Mouse (Mus musculus): Measurements from ENCODE around the gene Ccdc30.

DNA sequence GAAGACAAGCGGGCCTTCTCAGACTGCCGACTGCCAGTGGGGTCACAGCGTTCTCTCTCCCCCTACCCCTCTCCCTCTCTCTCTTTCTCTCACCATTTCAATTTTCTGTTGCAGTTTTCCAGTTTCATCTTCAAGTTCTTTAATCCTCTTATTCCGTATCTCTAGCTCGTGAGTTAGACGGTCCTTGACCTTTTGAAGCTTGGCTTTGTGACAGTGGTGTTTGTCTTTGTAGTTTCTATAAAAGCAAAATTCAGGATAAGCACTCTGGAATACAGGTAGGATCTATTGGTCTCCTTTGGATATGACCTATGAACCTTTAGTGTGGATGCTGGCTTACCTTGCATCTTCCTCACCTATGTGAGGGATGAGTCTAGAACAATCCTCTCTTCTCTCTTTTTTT is 81.8 kb downstream of the Ccdc30 start:
- no peak for TF ChIP-seq POLR2A (IDR thresholded peaks at IDR 0.05; ENCODE audit: low read depth, low read length)
- no peak for TF ChIP-seq CTCF (conservative IDR thresholded peaks at IDR 0.05; ENCODE audit: insufficient read depth, insufficient read length, low read depth, low read length)

Measured in kidney, adult 2 months (tissue).